Mouse (Mus musculus) testis, adult 2 months (tissue): ENCODE measurements around the gene Edem2. TPM values are rescaled to one million over a fixed set of nuclear protein-coding genes. Genes with fewer than 3 reads are reported as not detected.

Experiments used
- H3K27ac ChIP-seq: fragments of 200-500 bp; 2 replicates; pipeline ENCODE4 v1.5.1; 2012; ENCODE audit warnings: low read depth, low read length; ENCODE audit not compliant: control insufficient read depth, insufficient read depth
- H3K27me3 ChIP-seq: fragments of 200-500 bp; 2 replicates; pipeline ENCODE4 v1.6.1; 2012; ENCODE audit warnings: mild to moderate bottlenecking, low read length, moderate library complexity; ENCODE audit not compliant: control insufficient read depth, insufficient read depth
- H3K36me3 ChIP-seq: fragments of 200-500 bp; 2 replicates; pipeline ENCODE4 v1.6.1; 2012; ENCODE audit warnings: mild to moderate bottlenecking, low read length; ENCODE audit not compliant: control insufficient read depth, insufficient read depth
- H3K4me1 ChIP-seq: fragments of 200-500 bp; 2 replicates; pipeline ENCODE4 v1.6.1; 2012; ENCODE audit warnings: low read length; ENCODE audit not compliant: control insufficient read depth, insufficient read depth
- H3K4me3 ChIP-seq: fragments of 200-500 bp; 2 replicates; pipeline ENCODE4 v1.5.1; 2012; ENCODE audit warnings: low read depth, mild to moderate bottlenecking, low read length, moderate library complexity, mixed read lengths; ENCODE audit not compliant: control insufficient read depth
- CTCF ChIP-seq: fragments of 200-500 bp; IDR thresholded peaks from 2 replicates; pipeline ENCODE4 v1.5.1; 2012; ENCODE audit warnings: low read depth, mild to moderate bottlenecking, inconsistent platforms, low read length, moderate library complexity; ENCODE audit not compliant: control insufficient read depth, insufficient read depth, insufficient replicate concordance
- POLR2A ChIP-seq: fragments of 200-500 bp; IDR thresholded peaks from 2 replicates; pipeline ENCODE4 v1.6.1; 2012; ENCODE audit warnings: low read depth, mild to moderate bottlenecking, inconsistent platforms, low read length, moderate library complexity; ENCODE audit not compliant: control insufficient read depth
- polyA plus RNA-seq: library from polyadenylated mRNA; depleted of rRNA; stranded (reverse); fragments of >200 nt; gene quantifications from 2 replicates; pipeline ENCODE4 v1.2.3, GENCODE M21; 2012

Edem2 gene
- polyA plus RNA-seq, 1 experiment, result 28.4 TPM

DNA sequence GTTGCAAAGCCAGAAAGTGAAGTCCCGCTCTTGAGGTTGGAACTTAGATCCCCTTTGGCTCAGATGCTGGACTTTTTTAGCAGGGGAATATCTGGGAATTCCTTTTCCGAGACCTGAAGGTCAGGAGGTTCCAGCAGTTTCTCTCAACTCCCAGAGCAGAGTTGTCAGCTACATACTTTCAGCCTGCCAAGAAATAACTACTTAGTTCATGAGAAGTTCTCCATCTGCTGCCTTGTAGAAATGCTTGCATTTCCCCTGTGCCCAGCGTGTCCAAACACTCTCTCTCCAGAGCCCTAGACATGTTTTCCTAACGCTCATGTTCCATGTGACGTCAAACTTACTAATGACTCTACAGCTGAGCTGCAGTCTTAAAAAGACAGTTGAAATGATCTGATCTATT lies 5.8 kb upstream of the Edem2 start:
- Histone ChIP-seq H3K4me3 (no peak overlapping the region), H3K27ac (no peak overlapping the region), H3K36me3 (no peaks in the 10 kb centered on the region), H3K4me1 (no peaks in the 10 kb centered on the region), H3K27me3 (no peaks in the 10 kb centered on the region)
- TF ChIP-seq CTCF (no peak), POLR2A (no peak)

DNA sequence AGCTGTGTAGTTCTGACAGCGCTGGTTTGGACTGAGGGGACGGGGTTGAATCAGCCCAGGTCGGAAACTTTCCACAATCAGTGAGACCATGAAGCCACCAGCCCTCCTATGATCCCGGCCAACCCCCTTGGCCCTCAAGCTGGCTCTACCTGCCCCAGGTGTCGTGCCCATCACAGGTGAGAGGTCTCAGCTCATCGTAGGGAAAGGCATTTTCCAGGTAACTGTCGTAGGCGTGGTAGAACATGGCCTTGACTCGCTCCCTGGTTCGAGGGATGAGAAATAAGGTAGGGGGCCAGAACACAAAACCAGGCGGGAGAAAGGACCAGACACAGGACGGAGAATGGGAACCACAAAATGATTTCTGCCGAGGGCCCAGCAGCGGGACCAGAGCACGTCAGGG lies 533 bp downstream of the Edem2 start:
- Histone ChIP-seq H3K36me3 (no peaks in the 10 kb centered on the region), H3K27me3 (no peaks in the 10 kb centered on the region), H3K27ac (no peak overlapping the region), H3K4me1 (peaks cover 8% of the 10 kb centered on the region), H3K4me3 (peak overlapping the region; percentile 99)
- no peak for TF ChIP-seq CTCF
- no peak for TF ChIP-seq POLR2A

DNA sequence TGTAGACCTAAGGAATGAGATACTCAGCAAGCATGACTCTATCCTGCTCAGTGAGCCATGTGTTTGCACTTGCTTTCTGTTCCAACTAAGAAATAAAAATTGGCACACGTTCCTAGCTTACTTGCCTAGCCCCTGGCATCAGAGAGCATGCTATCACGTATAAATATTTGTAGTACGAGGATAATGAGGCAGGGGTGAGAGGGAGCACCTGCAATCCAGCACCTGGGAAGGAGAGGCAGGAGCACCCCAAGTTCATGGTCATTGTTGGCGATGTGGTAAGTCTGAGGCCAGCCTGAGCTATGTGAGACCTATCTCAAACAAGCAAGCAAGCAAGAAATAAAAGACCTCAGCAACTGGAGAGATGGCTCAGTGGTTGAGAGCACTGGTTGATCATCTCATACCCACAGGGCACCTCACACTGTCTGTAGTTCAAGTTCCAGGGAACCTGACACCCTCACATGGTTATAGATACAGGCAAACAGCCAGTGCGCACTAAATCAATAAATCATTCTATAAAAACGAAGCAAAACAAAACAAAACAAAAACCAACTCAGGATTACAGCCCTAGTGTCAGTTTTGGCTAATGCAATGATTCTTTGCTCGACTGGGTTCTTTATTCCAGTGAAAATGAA lies 1.4 kb downstream of the Edem2 start:
- H3K4me3 ChIP-seq, result no peak overlapping the region

DNA sequence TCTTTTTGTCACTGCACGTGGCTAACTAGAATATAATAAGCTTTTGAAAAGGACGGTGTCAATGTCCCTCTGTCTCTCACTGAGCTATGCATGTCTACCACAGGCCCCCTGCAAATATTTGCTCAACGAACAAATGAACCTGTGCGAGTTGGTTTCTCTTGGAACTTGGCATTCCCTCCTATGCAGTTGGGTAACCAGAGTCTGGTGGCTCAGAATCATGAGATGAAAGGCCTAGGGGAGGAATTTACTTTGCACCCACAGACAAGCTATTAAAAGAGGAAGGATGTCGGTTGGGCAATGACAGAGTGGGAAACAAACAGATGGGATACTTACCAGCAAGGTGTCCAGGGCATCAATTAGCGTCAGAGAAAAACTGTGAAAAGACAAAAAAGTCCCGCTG lies 3.0 kb downstream of the Edem2 start:
- Histone ChIP-seq H3K27ac (no peak overlapping the region), H3K27me3 (no peaks in the 10 kb centered on the region), H3K4me1 (peaks cover 8% of the 10 kb centered on the region), H3K36me3 (no peaks in the 10 kb centered on the region), H3K4me3 (no peak overlapping the region)
- TF ChIP-seq POLR2A (no peak), CTCF (no peak)

More for the DNA sequence above, 1.4 kb downstream of the Edem2 start:
- H3K27me3 ChIP-seq, result no peaks in the 10 kb centered on the region
- no peak overlapping the region for H3K27ac ChIP-seq
- H3K4me1 ChIP-seq, result peaks cover 8% of the 10 kb centered on the region
- H3K36me3 ChIP-seq, result no peaks in the 10 kb centered on the region
- no peak for TF ChIP-seq POLR2A
- TF ChIP-seq CTCF, result no peak

DNA sequence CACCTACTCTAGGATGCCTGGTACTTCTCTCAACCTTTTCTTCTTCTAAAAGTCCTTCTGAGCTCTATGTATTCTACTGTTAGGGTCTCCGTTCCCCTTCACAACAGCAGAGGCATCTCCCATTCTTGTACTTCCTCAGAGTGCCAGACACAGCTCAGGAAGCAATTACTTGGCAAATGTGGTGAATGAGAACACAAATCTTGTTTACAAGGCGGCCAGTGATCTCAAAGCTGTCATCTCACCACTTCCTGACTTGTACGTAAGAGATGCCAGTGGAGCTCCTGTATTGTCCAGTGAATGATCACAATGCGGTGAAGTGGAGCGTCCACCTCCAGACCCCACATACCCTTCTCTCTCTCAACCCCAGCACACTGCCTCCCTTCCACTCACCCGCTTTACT lies 4.7 kb downstream of the Edem2 start:
- H3K27me3 ChIP-seq, result no peaks in the 10 kb centered on the region
- H3K4me1 ChIP-seq, result peaks cover 8% of the 10 kb centered on the region
- no peak overlapping the region for H3K4me3 ChIP-seq
- TF ChIP-seq POLR2A, result no peak
- TF ChIP-seq CTCF, result no peak
- no peak overlapping the region for H3K27ac ChIP-seq
- no peaks in the 10 kb centered on the region; the same call in 1 of the 2 replicates for H3K36me3 ChIP-seq

DNA sequence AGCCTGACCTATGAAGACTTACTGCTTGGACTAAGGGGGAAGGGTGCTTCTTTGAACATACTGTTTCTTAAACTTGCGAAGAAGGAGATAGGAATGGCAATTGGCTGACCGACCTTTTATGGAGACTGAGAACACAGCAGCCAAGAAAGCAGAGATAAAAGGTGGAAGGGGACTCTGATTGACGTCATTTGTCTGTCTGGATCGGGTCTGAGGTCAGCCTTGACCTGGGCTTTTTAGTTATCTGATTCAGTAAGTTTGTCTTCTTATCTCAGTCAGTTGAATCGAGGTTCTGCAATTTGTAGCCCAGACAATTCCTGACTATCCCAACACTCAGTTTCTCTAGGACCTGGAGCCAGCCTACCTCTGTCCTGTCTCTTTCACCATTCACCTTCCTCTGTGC lies 5.2 kb downstream of the Edem2 start:
- H3K27ac ChIP-seq, result no peak overlapping the region
- no peaks in the 10 kb centered on the region for H3K27me3 ChIP-seq
- TF ChIP-seq CTCF (no peak), POLR2A (no peak)
- no peaks in the 10 kb centered on the region; the same call in 1 of the 2 replicates for H3K36me3 ChIP-seq
- H3K4me3 ChIP-seq, result no peak overlapping the region
- peaks cover 6% of the 10 kb centered on the region for H3K4me1 ChIP-seq

DNA sequence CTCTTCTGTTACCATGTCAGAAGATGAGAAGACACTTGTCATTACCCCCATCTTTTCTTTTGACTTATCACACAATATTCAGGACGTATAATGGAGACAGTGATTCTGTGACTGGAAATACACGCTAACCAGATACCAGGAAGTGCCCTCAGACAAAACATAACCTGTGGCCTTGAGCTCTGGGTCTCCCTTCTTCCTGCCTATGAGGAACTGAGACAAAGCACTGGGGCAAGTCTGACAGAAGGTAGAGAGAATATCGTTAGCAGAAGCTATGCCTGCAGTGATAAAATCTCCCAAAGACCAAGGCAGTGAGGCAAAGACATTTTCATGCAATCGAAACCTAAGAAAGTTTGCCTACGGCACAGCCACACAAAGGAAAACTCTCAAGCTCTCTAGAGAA lies 8.7 kb downstream of the Edem2 start:
- Histone ChIP-seq H3K4me3 (no peak overlapping the region), H3K27me3 (no peaks in the 10 kb centered on the region), H3K36me3 (no peaks in the 10 kb centered on the region; the same call in 1 of the 2 replicates), H3K4me1 (no peaks in the 10 kb centered on the region), H3K27ac (no peak overlapping the region)
- TF ChIP-seq CTCF, result no peak
- no peak for TF ChIP-seq POLR2A
